Mouse (Mus musculus): ENCODE results near the gene Hmbs. TPM values are rescaled to one million over a fixed set of nuclear protein-coding genes. Genes with fewer than 3 reads are reported as not detected.
"Not testable (repeated sequence)": the region's sequence is repeated elsewhere in the genome, so short reads cannot be mapped to it uniquely, and the experiment has no call there.

Hmbs gene
- polyA plus RNA-seq, 1 experiment from 2014 or later, result 139 TPM

DNA sequence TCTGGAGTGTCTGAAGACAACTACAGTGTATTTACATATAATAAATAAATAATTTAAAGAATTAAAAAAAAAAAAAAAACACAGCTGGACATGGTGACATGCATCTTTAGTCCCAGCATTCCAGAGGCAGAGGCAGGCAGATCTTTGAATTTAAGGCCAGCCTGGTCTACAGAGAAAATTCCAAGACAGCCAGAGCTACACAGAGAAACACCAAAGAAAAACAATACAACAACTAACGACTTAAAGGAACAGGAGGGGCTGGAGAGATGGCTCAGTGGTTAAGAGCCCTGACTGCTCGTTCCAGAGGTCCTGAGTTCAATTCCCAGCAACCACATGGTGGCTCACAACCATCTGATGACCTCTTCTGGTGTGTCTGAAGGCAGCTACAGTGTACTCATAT is 33.3 kb upstream of the Hmbs start:
- not testable (repeated sequence) for H3K27ac ChIP-seq (ENCODE audit: low read depth, low read length)
- WGBS, result 90% methylated on average over 2 of the region's 2 CpGs

DNA sequence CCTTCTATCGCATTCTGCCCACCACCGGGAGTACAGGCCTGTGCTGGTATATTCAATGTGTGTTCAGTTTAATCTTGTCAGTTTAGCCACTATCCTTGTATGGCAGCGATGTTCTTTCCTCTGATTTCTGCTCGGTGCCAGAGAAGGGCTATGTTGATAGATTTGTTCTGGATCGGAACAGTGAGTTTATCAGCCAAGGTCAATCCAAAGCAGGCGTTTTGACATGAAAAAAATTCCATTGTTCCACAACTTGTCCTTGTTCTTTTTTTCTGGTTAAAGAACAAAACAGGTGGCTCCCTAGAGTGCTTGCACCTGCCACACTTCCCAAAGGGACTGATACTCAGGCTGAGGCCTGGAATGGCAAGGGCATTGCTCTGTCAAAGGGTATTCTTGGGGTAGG is 32.1 kb upstream of the Hmbs start:
- Histone ChIP-seq H3K36me3 (ENCODE audit: control insufficient read depth, insufficient read depth, low read length) (peaks cover under 1% of the 10 kb centered on the region; the same call in 1 of the 2 replicates), H3K4me1 (ENCODE audit: control insufficient read depth, insufficient read depth, low read length) (peaks cover 12% of the 10 kb centered on the region), H3K9ac (ENCODE audit: low read length) (no peak overlapping the region), H3K4me3 (ENCODE audit: low read depth, low read length) (no peak overlapping the region), H3K4me2 (ENCODE audit: low read depth) (no peak overlapping the region), H3K9me3 (ENCODE audit: control insufficient read depth, low read length) (no peaks in the 10 kb centered on the region), H3K27me3 (ENCODE audit: control insufficient read depth, insufficient read depth, low read length) (no peaks in the 10 kb centered on the region), H3K27ac (ENCODE audit: low read depth, low read length) (no peak overlapping the region)
- ATAC-seq (ENCODE audit: insufficient read depth, low FRiP score, low TSS enrichment), result no peak
- no peak for DNase-seq (ENCODE audit: low spot score)
- 96% methylated on average over 6 of the region's 6 CpGs for WGBS

More for the DNA sequence above, 33.3 kb upstream of the Hmbs start:
- peaks cover 10% of the 10 kb centered on the region for H3K36me3 ChIP-seq (ENCODE audit: control insufficient read depth, insufficient read depth, low read length)
- H3K9me3 ChIP-seq (ENCODE audit: control insufficient read depth, low read length); H3K27me3 ChIP-seq (ENCODE audit: control insufficient read depth, insufficient read depth, low read length); ATAC-seq (ENCODE audit: insufficient read depth, low FRiP score, low TSS enrichment); H3K4me2 ChIP-seq (ENCODE audit: low read depth); DNase-seq (ENCODE audit: low spot score); H3K9ac ChIP-seq (ENCODE audit: low read length); H3K4me3 ChIP-seq (ENCODE audit: low read depth, low read length): not testable (repeated sequence)
- H3K4me1 ChIP-seq (ENCODE audit: control insufficient read depth, insufficient read depth, low read length), result peaks cover 12% of the 10 kb centered on the region

- Histone ChIP-seq H3K4me3 (ENCODE audit: low read depth, low read length) (no peak overlapping the region), H3K27me3 (ENCODE audit: control insufficient read depth, insufficient read depth, low read length) (no peaks in the 10 kb centered on the region), H3K4me1 (ENCODE audit: control insufficient read depth, insufficient read depth, low read length) (peaks cover 2% of the 10 kb centered on the region; the same call in 1 of the 2 replicates), H3K9ac (ENCODE audit: low read length) (no peak overlapping the region), H3K4me2 (ENCODE audit: low read depth) (no peak overlapping the region), H3K9me3 (ENCODE audit: control insufficient read depth, low read length) (no peaks in the 10 kb centered on the region), H3K36me3 (ENCODE audit: control insufficient read depth, insufficient read depth, low read length) (no peaks in the 10 kb centered on the region), H3K27ac (ENCODE audit: low read depth, low read length) (no peak overlapping the region)
- ATAC-seq (ENCODE audit: insufficient read depth, low FRiP score, low TSS enrichment) (no peak), DNase-seq (ENCODE audit: low spot score) (no peak)
These were observed 29.4 kb upstream of the Hmbs start for GRCm38 (mm10) chr9:44373386-44373785.

DNA sequence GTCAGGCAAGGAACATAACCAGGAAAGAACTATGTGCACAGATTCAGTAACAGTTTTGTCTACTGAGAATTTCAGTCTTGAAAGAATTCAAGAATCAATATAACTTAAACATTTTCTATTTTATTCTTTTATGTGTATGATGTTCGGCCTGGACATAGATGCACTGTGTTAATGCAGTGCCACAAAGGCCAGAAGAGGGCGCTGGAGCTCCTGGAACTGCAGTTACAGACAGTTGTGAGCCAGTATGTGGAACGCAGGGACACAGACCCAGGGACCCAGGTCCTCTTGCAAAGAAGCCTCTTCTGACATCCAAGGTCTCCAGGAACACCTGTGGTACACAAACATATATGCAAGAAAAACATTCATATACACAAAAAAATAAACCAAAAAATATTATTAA is 20.5 kb upstream of the Hmbs start:
- WGBS, result 56% methylated on average over 3 of the region's 3 CpGs
- DNase-seq (ENCODE audit: low spot score), result no peak

DNA sequence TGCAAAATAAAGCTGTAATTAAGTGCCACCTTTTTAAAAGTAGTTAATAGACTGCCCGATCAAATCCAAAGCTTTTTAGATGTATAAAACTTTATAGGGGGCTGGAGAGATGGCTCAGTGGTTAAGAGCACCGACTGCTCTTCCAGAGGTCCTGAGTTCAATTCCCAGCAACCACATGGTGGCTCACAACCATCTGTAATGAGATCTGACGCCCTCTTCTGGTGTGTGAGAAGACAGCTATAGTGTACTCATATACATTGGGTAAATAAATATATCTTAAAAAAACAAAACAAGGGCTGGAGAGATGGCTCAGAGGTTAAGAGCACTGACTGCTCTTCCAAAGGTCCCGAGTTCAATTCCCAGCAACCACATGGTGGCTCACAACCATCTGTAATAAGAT is 17.9 kb upstream of the Hmbs start:
- H3K9me3 ChIP-seq (ENCODE audit: control insufficient read depth, low read length); H3K27me3 ChIP-seq (ENCODE audit: control insufficient read depth, insufficient read depth, low read length); H3K9ac ChIP-seq (ENCODE audit: low read length); H3K36me3 ChIP-seq (ENCODE audit: control insufficient read depth, insufficient read depth, low read length); H3K4me1 ChIP-seq (ENCODE audit: control insufficient read depth, insufficient read depth, low read length); DNase-seq (ENCODE audit: low spot score); ATAC-seq (ENCODE audit: insufficient read depth, low FRiP score, low TSS enrichment): not testable (repeated sequence)
- Histone ChIP-seq H3K4me3 (ENCODE audit: low read depth, low read length) (peak overlapping the region; percentile 86), H3K27ac (ENCODE audit: low read depth, low read length) (peak overlapping the region; percentile 53; the same call in 1 of the 2 replicates), H3K4me2 (ENCODE audit: low read depth) (peak overlapping the region; percentile 60)
- WGBS, result 49% methylated on average over 4 of the region's 4 CpGs

More for the DNA sequence above, 20.5 kb upstream of the Hmbs start:
- Histone ChIP-seq H3K4me3 (ENCODE audit: low read depth, low read length) (no peak overlapping the region), H3K4me2 (ENCODE audit: low read depth) (no peak overlapping the region), H3K9me3 (ENCODE audit: control insufficient read depth, low read length) (no peaks in the 10 kb centered on the region), H3K27me3 (ENCODE audit: control insufficient read depth, insufficient read depth, low read length) (no peaks in the 10 kb centered on the region), H3K36me3 (ENCODE audit: control insufficient read depth, insufficient read depth, low read length) (no peaks in the 10 kb centered on the region), H3K4me1 (ENCODE audit: control insufficient read depth, insufficient read depth, low read length) (peaks cover 6% of the 10 kb centered on the region; the same call in 1 of the 2 replicates), H3K27ac (ENCODE audit: low read depth, low read length) (no peak overlapping the region), H3K9ac (ENCODE audit: low read length) (no peak overlapping the region)
- no peak for ATAC-seq (ENCODE audit: insufficient read depth, low FRiP score, low TSS enrichment)

- Histone ChIP-seq H3K4me1 (ENCODE audit: control insufficient read depth, insufficient read depth, low read length) (peaks cover 6% of the 10 kb centered on the region; the same call in 1 of the 2 replicates), H3K27ac (ENCODE audit: low read depth, low read length) (peak within 1 kb of the TSS; percentile 53; the same call in 1 of the 2 replicates), H3K9ac (ENCODE audit: low read length) (peak within 1 kb of the TSS; percentile 83), H3K36me3 (ENCODE audit: control insufficient read depth, insufficient read depth, low read length) (peaks cover 3% of the 10 kb centered on the region), H3K4me2 (ENCODE audit: low read depth) (peak within 1 kb of the TSS; percentile 60), H3K27me3 (ENCODE audit: control insufficient read depth, insufficient read depth, low read length) (no peaks in the 10 kb centered on the region), H3K9me3 (ENCODE audit: control insufficient read depth, low read length) (no peaks in the 10 kb centered on the region), H3K4me3 (ENCODE audit: low read depth, low read length) (peak within 1 kb of the TSS; percentile 86)
- ATAC-seq (ENCODE audit: insufficient read depth, low FRiP score, low TSS enrichment), result peak; percentile 80; the same call in 1 of the 2 replicates
- WGBS, result under 1% methylated on average over 44 of the region's 44 CpGs
- peak; percentile 96 for DNase-seq (ENCODE audit: low spot score)
These were observed 17.3 kb upstream of the Hmbs start, which contains the start of gene Vps11 for GRCm38 (mm10) chr9:44361190-44361917. Gene Vps11 (minus strand): TSS chr9:44361670.

DNA sequence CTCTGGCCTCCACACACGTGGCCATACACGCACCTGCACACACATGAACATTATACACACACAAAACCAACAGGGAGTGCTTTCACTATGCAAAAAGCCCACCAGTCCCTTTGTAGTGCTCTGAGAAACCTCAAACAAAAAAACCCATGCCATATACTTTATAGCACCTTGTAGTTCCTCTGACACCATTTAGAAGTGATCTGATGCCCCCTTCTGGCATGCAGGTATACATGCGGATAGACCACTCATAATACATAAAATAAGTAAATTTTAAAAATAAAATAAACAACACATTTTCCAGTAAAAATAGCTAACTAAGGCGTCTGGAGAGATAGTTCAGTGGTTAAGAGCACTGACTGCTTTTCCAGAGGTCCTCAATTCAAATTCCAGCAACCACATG is 13.2 kb upstream of the Hmbs start:
- H3K4me1 ChIP-seq (ENCODE audit: control insufficient read depth, insufficient read depth, low read length), result peaks cover 6% of the 10 kb centered on the region; the same call in 1 of the 2 replicates
- H3K36me3 ChIP-seq (ENCODE audit: control insufficient read depth, insufficient read depth, low read length), result peaks cover 22% of the 10 kb centered on the region
- no peak overlapping the region for H3K27ac ChIP-seq (ENCODE audit: low read depth, low read length)
- no peak for ATAC-seq (ENCODE audit: insufficient read depth, low FRiP score, low TSS enrichment)
- H3K9ac ChIP-seq (ENCODE audit: low read length), result no peak overlapping the region
- no peaks in the 10 kb centered on the region for H3K9me3 ChIP-seq (ENCODE audit: control insufficient read depth, low read length)
- WGBS, result 77% methylated on average over 4 of the region's 4 CpGs
- DNase-seq (ENCODE audit: low spot score), result no peak
- no peaks in the 10 kb centered on the region for H3K27me3 ChIP-seq (ENCODE audit: control insufficient read depth, insufficient read depth, low read length)
- H3K4me2 ChIP-seq (ENCODE audit: low read depth), result no peak overlapping the region
- no peak overlapping the region for H3K4me3 ChIP-seq (ENCODE audit: low read depth, low read length)

DNA sequence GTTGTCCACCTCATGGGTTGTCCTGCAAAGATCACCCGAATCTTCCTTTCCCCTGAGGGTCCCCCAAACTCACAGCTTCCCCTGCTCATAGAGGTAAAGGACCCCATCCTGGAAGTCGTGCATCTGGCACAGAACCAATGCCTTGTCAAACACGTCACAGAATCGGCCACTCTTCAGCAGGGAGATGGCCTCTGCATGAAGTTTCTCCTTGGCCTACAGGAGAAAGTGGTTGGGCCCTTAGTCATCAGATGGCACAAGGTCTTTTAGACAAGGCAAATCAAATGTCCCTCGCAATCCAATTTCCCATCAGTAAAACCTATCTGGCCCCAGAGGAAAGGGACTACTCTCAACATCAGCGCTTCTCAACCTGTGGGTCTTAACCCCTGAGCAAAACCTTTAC is 9.1 kb upstream of the Hmbs start:
- Histone ChIP-seq H3K9ac (ENCODE audit: low read length) (no peak overlapping the region), H3K36me3 (ENCODE audit: control insufficient read depth, insufficient read depth, low read length) (peaks cover 29% of the 10 kb centered on the region), H3K27me3 (ENCODE audit: control insufficient read depth, insufficient read depth, low read length) (no peaks in the 10 kb centered on the region), H3K4me1 (ENCODE audit: control insufficient read depth, insufficient read depth, low read length) (no peaks in the 10 kb centered on the region), H3K27ac (ENCODE audit: low read depth, low read length) (no peak overlapping the region), H3K9me3 (ENCODE audit: control insufficient read depth, low read length) (no peaks in the 10 kb centered on the region), H3K4me2 (ENCODE audit: low read depth) (no peak overlapping the region), H3K4me3 (ENCODE audit: low read depth, low read length) (no peak overlapping the region)
- ATAC-seq (ENCODE audit: insufficient read depth, low FRiP score, low TSS enrichment), result no peak
- 90% methylated on average over 6 of the region's 6 CpGs for WGBS
- DNase-seq (ENCODE audit: low spot score), result no peak

DNA sequence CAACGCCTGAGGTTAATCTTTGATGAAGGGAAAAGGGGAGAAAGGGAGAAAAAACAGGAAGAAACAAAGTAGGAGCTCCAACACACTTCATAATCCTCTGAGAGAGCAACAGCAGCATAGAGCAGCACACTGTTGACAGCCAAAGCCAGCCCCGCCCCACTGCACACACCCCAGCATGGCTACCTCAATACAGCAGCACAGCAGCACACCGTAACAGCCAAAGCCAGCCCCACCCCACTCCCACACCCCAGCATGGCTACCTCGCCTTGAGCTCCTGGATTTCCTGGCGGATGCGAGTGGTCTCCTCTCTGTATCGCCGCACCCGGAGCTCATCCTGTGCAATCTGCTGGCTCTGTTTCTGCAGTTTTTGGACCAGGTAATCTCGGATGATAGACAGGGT is 8.3 kb upstream of the Hmbs start:
- no peak overlapping the region for H3K9ac ChIP-seq (ENCODE audit: low read length)
- WGBS, result 92% methylated on average over 10 of the region's 10 CpGs
- no peak overlapping the region for H3K4me2 ChIP-seq (ENCODE audit: low read depth)
- no peaks in the 10 kb centered on the region for H3K4me1 ChIP-seq (ENCODE audit: control insufficient read depth, insufficient read depth, low read length)
- no peak overlapping the region for H3K27ac ChIP-seq (ENCODE audit: low read depth, low read length)
- H3K27me3 ChIP-seq (ENCODE audit: control insufficient read depth, insufficient read depth, low read length), result no peaks in the 10 kb centered on the region
- no peaks in the 10 kb centered on the region for H3K9me3 ChIP-seq (ENCODE audit: control insufficient read depth, low read length)
- no peak for ATAC-seq (ENCODE audit: insufficient read depth, low FRiP score, low TSS enrichment)
- no peak for DNase-seq (ENCODE audit: low spot score)
- peaks cover 31% of the 10 kb centered on the region for H3K36me3 ChIP-seq (ENCODE audit: control insufficient read depth, insufficient read depth, low read length)
- H3K4me3 ChIP-seq (ENCODE audit: low read depth, low read length), result no peak overlapping the region

Data from neural tube, embryonic 11.5 days (tissue).